Mouse (Mus musculus): ENCODE measurements around the gene Odf3l2. TPM values are rescaled to one million over a fixed set of nuclear protein-coding genes. Genes with fewer than 3 reads are reported as not detected.

The Odf3l2 gene
- not detected in 2 replicates for polyA plus RNA-seq (2012; ENCODE audit: insufficient read depth, insufficient read length, low replicate concordance, missing spikeins)

DNA sequence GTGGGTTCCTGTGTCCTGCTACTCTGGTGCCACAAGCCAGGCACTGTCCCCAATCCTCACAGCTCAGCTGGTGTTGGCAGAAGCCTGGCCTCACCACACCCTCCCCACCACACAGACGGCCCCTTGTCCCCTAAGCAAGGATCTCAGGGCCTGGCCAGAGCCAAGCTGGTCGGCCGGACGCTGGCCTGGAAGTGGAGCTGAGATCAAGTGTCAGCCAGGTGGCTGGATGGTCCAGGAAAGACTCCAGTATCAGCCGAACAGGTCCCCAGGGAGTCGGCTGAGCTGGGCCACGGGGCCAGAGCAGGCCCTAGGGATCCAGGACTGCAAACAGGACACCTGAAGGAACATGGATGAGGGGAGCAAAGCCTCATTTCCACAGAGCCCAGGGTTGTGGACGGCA lies at the start of gene Odf3l2:
TSS of gene Odf3l2 (minus strand) at position 28 of the 400 bp plus-strand sequence.
- 75% methylated on average over 8 of the region's 8 CpGs for WGBS
- no peak for TF ChIP-seq POLR2A (IDR thresholded peaks at IDR 0.05; ENCODE audit: insufficient read depth, low read depth, low read length)
- no peak for TF ChIP-seq CTCF (IDR thresholded peaks at IDR 0.05; ENCODE audit: insufficient read depth, low read depth, low read length)
- no peak within 1 kb of the TSS for H3K27ac ChIP-seq (ENCODE audit: insufficient read depth, low read depth, low read length)

DNA sequence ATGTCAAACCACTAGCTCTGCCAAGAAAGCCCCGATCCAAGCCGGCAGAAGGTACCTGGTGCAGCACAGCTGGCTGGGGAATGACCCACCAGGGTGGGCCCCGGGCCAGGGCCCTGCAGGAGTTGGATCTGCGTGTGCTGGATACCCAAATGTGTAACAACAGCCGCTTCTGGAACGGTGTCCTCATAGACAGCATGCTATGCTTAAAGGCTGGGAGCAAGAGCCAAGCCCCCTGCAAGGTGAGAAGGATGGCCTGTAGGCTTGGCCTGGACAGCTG lies 48.8 kb upstream of the Odf3l2 start:
- WGBS: 82% methylated on average over 6 of the region's 6 CpGs

More for the DNA sequence above, at the start of gene Odf3l2:
- no peaks in the 10 kb centered on the region for H3K4me1 ChIP-seq (ENCODE audit: control insufficient read depth, insufficient read depth, low read length)
- no peak within 1 kb of the TSS for H3K4me3 ChIP-seq (ENCODE audit: insufficient read depth, low read depth, low read length)

DNA sequence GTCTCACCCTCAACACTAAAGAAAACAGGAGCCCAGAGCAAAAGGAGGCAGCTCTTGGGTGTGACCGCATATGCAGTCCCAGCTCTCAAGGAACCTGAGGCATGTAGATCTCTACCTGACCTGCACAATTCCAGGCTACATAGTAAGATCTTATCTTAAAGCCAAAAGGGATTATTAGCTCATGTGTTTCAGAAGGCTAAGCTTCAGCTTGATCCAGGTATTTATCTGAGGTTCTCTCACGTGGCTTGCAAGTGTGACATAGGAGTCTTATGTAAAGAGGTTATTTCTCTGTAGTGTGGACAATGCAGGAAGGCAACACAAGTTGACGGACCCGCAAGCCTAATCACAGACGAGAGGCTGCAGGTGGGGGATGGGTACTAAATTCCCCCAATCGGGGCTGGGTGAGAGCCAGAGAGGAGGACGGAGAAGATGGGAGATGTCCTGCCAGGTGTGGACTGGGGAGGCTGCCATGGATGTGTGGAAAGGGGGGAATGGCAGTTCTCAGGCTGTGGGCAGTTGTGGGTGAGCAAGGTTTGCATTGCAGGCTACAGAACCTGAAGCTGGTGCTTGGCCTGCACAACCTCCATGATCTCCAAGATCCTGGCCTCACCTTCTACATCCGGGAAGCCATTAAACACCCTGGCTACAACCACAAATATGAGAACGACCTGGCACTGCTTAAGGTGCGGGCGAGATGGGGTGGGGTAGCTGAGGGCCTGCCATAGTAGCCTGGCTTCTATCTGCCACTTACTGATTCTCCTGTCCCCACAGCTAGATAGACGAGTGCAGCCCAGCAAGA lies 48.2 kb upstream of the Odf3l2 start:
- TF ChIP-seq CTCF (IDR thresholded peaks at IDR 0.05; ENCODE audit: insufficient read depth, low read depth, low read length): no peak
- no peak for TF ChIP-seq POLR2A (IDR thresholded peaks at IDR 0.05; ENCODE audit: insufficient read depth, low read depth, low read length)
- 79% methylated on average over 12 of the region's 12 CpGs for WGBS
- no peak overlapping the region for H3K4me3 ChIP-seq (ENCODE audit: insufficient read depth, low read depth, low read length)
- no peak overlapping the region for H3K27ac ChIP-seq (ENCODE audit: insufficient read depth, low read depth, low read length)
- peaks cover 8% of the 10 kb centered on the region for H3K4me1 ChIP-seq (ENCODE audit: control insufficient read depth, insufficient read depth, low read length)

More for the DNA sequence above, 48.8 kb upstream of the Odf3l2 start:
- no peak overlapping the region for H3K4me3 ChIP-seq (ENCODE audit: insufficient read depth, low read depth, low read length)
- H3K4me1 ChIP-seq (ENCODE audit: control insufficient read depth, insufficient read depth, low read length): peaks cover 8% of the 10 kb centered on the region
- no peak overlapping the region for H3K27ac ChIP-seq (ENCODE audit: insufficient read depth, low read depth, low read length)
- TF ChIP-seq POLR2A (IDR thresholded peaks at IDR 0.05; ENCODE audit: insufficient read depth, low read depth, low read length) (no peak), CTCF (IDR thresholded peaks at IDR 0.05; ENCODE audit: insufficient read depth, low read depth, low read length) (no peak)

DNA sequence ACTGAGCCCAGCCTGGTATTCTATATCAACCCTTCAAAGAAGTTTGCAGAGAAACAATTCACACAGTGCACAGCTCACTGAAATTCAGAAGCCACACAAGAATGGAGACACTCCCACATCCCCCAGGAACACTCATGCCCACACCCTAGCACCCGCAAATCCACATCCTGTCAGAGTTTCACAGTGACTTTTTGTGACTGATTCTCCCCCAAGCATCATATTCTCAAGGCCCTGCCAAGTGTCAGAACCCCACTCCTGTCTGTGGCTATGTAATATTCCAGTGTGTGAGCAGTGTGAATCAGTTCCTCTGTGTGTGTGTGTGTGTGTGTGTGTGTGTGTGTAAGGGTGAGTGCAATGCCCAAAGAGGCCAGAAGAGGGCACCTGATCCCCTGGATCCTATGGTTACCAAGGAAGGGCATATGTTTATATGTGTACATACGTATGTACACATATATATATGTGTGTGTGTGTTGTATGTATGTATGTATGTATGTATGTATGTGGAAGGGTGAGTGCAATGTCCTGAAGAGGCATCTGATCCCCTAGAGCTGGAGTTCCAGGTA lies 46.5 kb upstream of the Odf3l2 start:
- TF ChIP-seq CTCF (IDR thresholded peaks at IDR 0.05; ENCODE audit: insufficient read depth, low read depth, low read length) (no peak), POLR2A (IDR thresholded peaks at IDR 0.05; ENCODE audit: insufficient read depth, low read depth, low read length) (no peak)
- Histone ChIP-seq H3K4me3 (ENCODE audit: insufficient read depth, low read depth, low read length) (no peak overlapping the region), H3K4me1 (ENCODE audit: control insufficient read depth, insufficient read depth, low read length) (peaks cover 8% of the 10 kb centered on the region), H3K27ac (ENCODE audit: insufficient read depth, low read depth, low read length) (no peak overlapping the region)
- 98% methylated on average over 2 of the region's 2 CpGs for WGBS

DNA sequence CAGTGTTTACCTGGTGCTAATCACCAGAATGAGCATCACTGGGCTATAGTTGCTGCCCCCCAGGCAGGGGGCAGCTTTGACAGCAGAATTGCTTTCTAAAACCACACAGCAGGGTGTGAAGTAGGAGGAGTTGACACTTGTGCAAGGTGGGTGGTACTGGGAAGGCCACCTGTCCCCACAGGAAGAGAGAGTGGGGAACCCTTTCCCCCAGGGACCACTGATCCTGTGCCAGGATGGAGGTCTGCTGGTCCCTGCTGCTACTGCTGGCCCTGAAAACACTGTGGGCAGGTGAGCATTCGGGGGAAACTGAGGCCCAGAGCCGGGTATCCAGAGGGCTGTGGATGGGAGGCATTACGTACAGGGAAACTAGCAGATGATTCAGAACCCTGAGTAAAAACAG lies 43.6 kb upstream of the Odf3l2 start:
- no peak overlapping the region for H3K27ac ChIP-seq (ENCODE audit: insufficient read depth, low read depth, low read length)
- H3K4me3 ChIP-seq (ENCODE audit: insufficient read depth, low read depth, low read length): no peak overlapping the region
- WGBS: 91% methylated on average over 3 of the region's 3 CpGs
- TF ChIP-seq POLR2A (IDR thresholded peaks at IDR 0.05; ENCODE audit: insufficient read depth, low read depth, low read length): no peak
- no peak for TF ChIP-seq CTCF (IDR thresholded peaks at IDR 0.05; ENCODE audit: insufficient read depth, low read depth, low read length)
- H3K4me1 ChIP-seq (ENCODE audit: control insufficient read depth, insufficient read depth, low read length): peaks cover 4% of the 10 kb centered on the region

DNA sequence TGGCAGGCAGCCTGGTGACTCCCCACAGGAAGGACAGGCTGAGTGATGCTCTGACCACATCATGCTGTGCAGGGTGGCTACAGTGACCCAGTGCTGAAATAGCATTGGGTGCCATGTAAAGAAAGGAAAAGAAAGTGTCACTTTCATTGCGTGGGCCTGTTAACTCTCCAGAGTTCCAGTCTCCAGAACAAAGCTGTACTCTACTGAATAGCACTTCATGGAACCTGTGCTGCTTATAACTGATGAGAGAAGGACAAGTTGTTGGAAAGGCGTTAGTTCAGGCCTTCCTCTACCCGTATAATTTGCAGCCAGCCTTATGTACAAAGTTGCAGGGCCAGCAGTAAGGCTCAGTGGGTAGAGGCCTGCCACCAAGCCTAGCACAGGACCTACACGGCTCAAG lies 43.2 kb upstream of the Odf3l2 start, which contains the start of gene Gzmm:
TSS of gene Gzmm (plus strand) at position 301 of the 400 bp plus-strand sequence.
- WGBS: 77% methylated on average over 4 of the region's 4 CpGs
- TF ChIP-seq POLR2A (IDR thresholded peaks at IDR 0.05; ENCODE audit: insufficient read depth, low read depth, low read length): no peak
- no peak for TF ChIP-seq CTCF (IDR thresholded peaks at IDR 0.05; ENCODE audit: insufficient read depth, low read depth, low read length)
- H3K27ac ChIP-seq (ENCODE audit: insufficient read depth, low read depth, low read length): no peak within 1 kb of the TSS
- peaks cover 9% of the 10 kb centered on the region for H3K4me1 ChIP-seq (ENCODE audit: control insufficient read depth, insufficient read depth, low read length)
- no peak within 1 kb of the TSS for H3K4me3 ChIP-seq (ENCODE audit: insufficient read depth, low read depth, low read length)

DNA sequence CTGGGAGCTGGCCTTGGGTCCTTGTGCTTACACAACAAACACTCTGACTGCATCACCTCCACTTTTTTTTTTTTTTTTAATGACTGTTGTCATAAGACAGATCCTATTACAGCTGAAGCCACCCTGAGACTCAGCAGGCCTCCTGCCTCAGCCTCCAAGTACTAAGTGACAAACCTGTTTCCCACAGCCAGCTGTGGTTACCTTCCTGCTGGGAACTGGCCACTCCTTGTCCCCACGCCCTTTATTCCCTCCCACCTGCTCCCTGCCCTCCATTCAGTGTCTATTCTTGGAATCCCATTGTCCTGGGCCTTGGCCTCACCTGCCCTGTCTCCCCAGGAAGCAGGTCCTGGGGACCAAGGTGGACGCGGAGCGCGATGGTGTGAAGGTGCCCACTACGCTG lies 42.0 kb upstream of the Odf3l2 start:
- no peak overlapping the region for H3K27ac ChIP-seq (ENCODE audit: insufficient read depth, low read depth, low read length)
- H3K4me1 ChIP-seq (ENCODE audit: control insufficient read depth, insufficient read depth, low read length): peaks cover 14% of the 10 kb centered on the region
- H3K4me3 ChIP-seq (ENCODE audit: insufficient read depth, low read depth, low read length): no peak overlapping the region
- TF ChIP-seq POLR2A (IDR thresholded peaks at IDR 0.05; ENCODE audit: insufficient read depth, low read depth, low read length): no peak
- TF ChIP-seq CTCF (IDR thresholded peaks at IDR 0.05; ENCODE audit: insufficient read depth, low read depth, low read length): no peak
- 93% methylated on average over 6 of the region's 6 CpGs for WGBS

DNA sequence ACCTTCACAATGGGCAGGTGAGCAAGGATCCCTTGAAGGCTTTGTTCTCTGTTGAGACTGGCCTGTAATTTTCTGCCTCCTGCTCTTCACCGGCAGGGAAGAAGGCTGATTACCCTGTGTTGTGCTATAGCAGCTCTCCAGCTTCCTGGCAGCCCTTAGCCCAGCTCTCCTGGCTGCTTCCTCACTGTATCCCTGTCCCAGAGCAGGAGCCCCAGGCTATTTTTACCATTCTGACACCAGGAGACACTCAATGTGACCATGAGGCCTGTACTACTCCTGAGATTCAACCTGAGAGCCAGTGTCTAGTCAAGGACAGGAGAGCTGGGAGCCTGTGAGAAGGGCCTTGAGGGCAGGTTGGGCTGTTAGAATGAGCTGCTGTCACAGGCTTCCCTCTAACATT lies 41.2 kb upstream of the Odf3l2 start:
- 73% methylated on average over 1 of the region's 1 CpGs for WGBS
- H3K4me1 ChIP-seq (ENCODE audit: control insufficient read depth, insufficient read depth, low read length): peaks cover 14% of the 10 kb centered on the region
- TF ChIP-seq POLR2A (IDR thresholded peaks at IDR 0.05; ENCODE audit: insufficient read depth, low read depth, low read length) (no peak), CTCF (IDR thresholded peaks at IDR 0.05; ENCODE audit: insufficient read depth, low read depth, low read length) (no peak)

DNA sequence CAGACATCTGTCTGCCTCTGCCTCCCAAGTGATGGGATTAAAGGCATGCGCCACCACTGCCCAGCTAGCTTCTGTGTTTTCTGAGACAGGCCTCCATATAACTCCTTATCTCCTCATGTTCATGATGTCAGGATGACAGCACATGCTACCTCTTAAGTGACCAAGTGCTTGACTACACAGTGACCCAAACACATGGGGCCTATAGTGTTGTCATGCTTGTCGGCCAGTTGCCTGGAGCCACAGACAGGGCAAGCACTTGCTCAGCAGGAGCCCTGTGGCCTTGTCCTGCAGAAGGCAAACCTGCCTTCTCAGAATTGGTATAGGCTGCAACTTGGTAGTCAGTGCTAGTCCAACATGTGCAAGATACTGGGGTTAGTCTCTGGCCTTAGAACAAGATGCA lies 40.7 kb upstream of the Odf3l2 start:
- no peak for TF ChIP-seq CTCF (IDR thresholded peaks at IDR 0.05; ENCODE audit: insufficient read depth, low read depth, low read length)
- TF ChIP-seq POLR2A (IDR thresholded peaks at IDR 0.05; ENCODE audit: insufficient read depth, low read depth, low read length): no peak
- Histone ChIP-seq H3K4me3 (ENCODE audit: insufficient read depth, low read depth, low read length) (no peak overlapping the region), H3K4me1 (ENCODE audit: control insufficient read depth, insufficient read depth, low read length) (peaks cover 14% of the 10 kb centered on the region), H3K27ac (ENCODE audit: insufficient read depth, low read depth, low read length) (no peak overlapping the region)
- WGBS: 89% methylated on average over 2 of the region's 2 CpGs

More for the DNA sequence above, 41.2 kb upstream of the Odf3l2 start:
- H3K4me3 ChIP-seq (ENCODE audit: insufficient read depth, low read depth, low read length): no peak overlapping the region
- H3K27ac ChIP-seq (ENCODE audit: insufficient read depth, low read depth, low read length): no peak overlapping the region

All from olfactory bulb, adult 2 months (tissue).